Mouse (Mus musculus): ENCODE measurements around the gene Tmem125. TPM values are rescaled to one million over a fixed set of nuclear protein-coding genes. Genes with fewer than 3 reads are reported as not detected.
"Not testable (repeated sequence)": the region's sequence is repeated elsewhere in the genome, so short reads cannot be mapped to it uniquely, and the experiment has no call there.

Gene Tmem125
- polyA plus RNA-seq, 1 experiment = not detected

- TF ChIP-seq CTCF (IDR thresholded peaks at IDR 0.05; ENCODE audit: control insufficient read depth, insufficient read depth, insufficient read length) = no peak
- TF ChIP-seq MYOD1 (IDR thresholded peaks at IDR 0.05; ENCODE audit: control insufficient read depth, insufficient read length, low read depth) = no peak
- TF ChIP-seq MYOG (IDR thresholded peaks at IDR 0.05; ENCODE audit: control insufficient read depth, extremely low read depth, insufficient read length) = no peak
- TF ChIP-seq USF1 (IDR thresholded peaks at IDR 0.05; ENCODE audit: low read depth) = no peak
- TF ChIP-seq MAX (IDR thresholded peaks at IDR 0.05) = no peak
- no peak for TF ChIP-seq FOSL1 (IDR thresholded peaks at IDR 0.05; ENCODE audit: insufficient read depth, low read length, poor library complexity, severe bottlenecking)
- no peak for TF ChIP-seq CEBPB (IDR thresholded peaks at IDR 0.05; ENCODE audit: low read depth)
- Histone ChIP-seq H3K27me3 (ENCODE audit: control insufficient read depth, insufficient read depth, insufficient read length) (peaks cover 42% of the 10 kb centered on the region), H3K36me3 (ENCODE audit: control insufficient read depth, insufficient read depth) (no peaks in the 10 kb centered on the region)
Measured at GRCm38 (mm10) chr4:118564062-118564925, 20.4 kb upstream of the Tmem125 start.

GRCm38 (mm10) chr4:118553039-118553649 lies 9.3 kb upstream of the Tmem125 start:
- Histone ChIP-seq H3K27me3 (ENCODE audit: control insufficient read depth, insufficient read depth, insufficient read length) (peaks cover 21% of the 10 kb centered on the region), H3K36me3 (ENCODE audit: control insufficient read depth, insufficient read depth) (no peaks in the 10 kb centered on the region), H3K79me3 (ENCODE audit: low read depth) (no peaks in the 10 kb centered on the region), H3K79me2 (ENCODE audit: control insufficient read depth, insufficient read depth) (no peaks in the 10 kb centered on the region), H3ac (ENCODE audit: control insufficient read depth, insufficient read length, low read depth) (no peak overlapping the region), H3K4me3 (ENCODE audit: insufficient read depth, poor library complexity, severe bottlenecking) (no peak overlapping the region)
- TF ChIP-seq MYOG (IDR thresholded peaks at IDR 0.05; ENCODE audit: control insufficient read depth, extremely low read depth, insufficient read length) = no peak
- TF ChIP-seq MAX (IDR thresholded peaks at IDR 0.05) = no peak
- TF ChIP-seq MYOD1 (IDR thresholded peaks at IDR 0.05; ENCODE audit: control insufficient read depth, insufficient read length, low read depth) = no peak
- TF ChIP-seq USF1 (IDR thresholded peaks at IDR 0.05; ENCODE audit: low read depth) = no peak
- no peak for TF ChIP-seq CEBPB (IDR thresholded peaks at IDR 0.05; ENCODE audit: low read depth)
- TF ChIP-seq CTCF (IDR thresholded peaks at IDR 0.05; ENCODE audit: control insufficient read depth, insufficient read depth, insufficient read length) = no peak
- TF ChIP-seq FOSL1 (IDR thresholded peaks at IDR 0.05; ENCODE audit: insufficient read depth, low read length, poor library complexity, severe bottlenecking) = no peak

More at GRCm38 (mm10) chr4:118564062-118564925, 20.4 kb upstream of the Tmem125 start:
- Histone ChIP-seq H3K79me2 (ENCODE audit: control insufficient read depth, insufficient read depth) (no peaks in the 10 kb centered on the region), H3ac (ENCODE audit: control insufficient read depth, insufficient read length, low read depth) (no peak overlapping the region), H3K79me3 (ENCODE audit: low read depth) (no peaks in the 10 kb centered on the region), H3K4me3 (ENCODE audit: insufficient read depth, poor library complexity, severe bottlenecking) (no peak overlapping the region)

GRCm38 (mm10) chr4:118548130-118548480 lies 4.3 kb upstream of the Tmem125 start:
- H3K79me2 ChIP-seq (ENCODE audit: control insufficient read depth, insufficient read depth); H3ac ChIP-seq (ENCODE audit: control insufficient read depth, insufficient read length, low read depth); H3K79me3 ChIP-seq (ENCODE audit: low read depth); H3K36me3 ChIP-seq (ENCODE audit: control insufficient read depth, insufficient read depth): not testable (repeated sequence)
- Histone ChIP-seq H3K4me3 (ENCODE audit: insufficient read depth, poor library complexity, severe bottlenecking) (peak overlapping the region; percentile 0), H3K27me3 (ENCODE audit: control insufficient read depth, insufficient read depth, insufficient read length) (peaks cover 26% of the 10 kb centered on the region)

GRCm38 (mm10) chr4:118547424-118548129 lies 3.7 kb upstream of the Tmem125 start:
- H3K79me3 ChIP-seq (ENCODE audit: low read depth); H3K36me3 ChIP-seq (ENCODE audit: control insufficient read depth, insufficient read depth); H3ac ChIP-seq (ENCODE audit: control insufficient read depth, insufficient read length, low read depth); H3K79me2 ChIP-seq (ENCODE audit: control insufficient read depth, insufficient read depth): not testable (repeated sequence)
- Histone ChIP-seq H3K4me3 (ENCODE audit: insufficient read depth, poor library complexity, severe bottlenecking) (peak overlapping the region; percentile 0), H3K27me3 (ENCODE audit: control insufficient read depth, insufficient read depth, insufficient read length) (peaks cover 30% of the 10 kb centered on the region)

- Histone ChIP-seq H3K36me3 (ENCODE audit: control insufficient read depth, insufficient read depth) (no peaks in the 10 kb centered on the region), H3K27me3 (ENCODE audit: control insufficient read depth, insufficient read depth, insufficient read length) (peaks cover 40% of the 10 kb centered on the region), H3K4me3 (ENCODE audit: insufficient read depth, poor library complexity, severe bottlenecking) (no peak overlapping the region), H3K79me2 (ENCODE audit: control insufficient read depth, insufficient read depth) (no peaks in the 10 kb centered on the region), H3ac (ENCODE audit: control insufficient read depth, insufficient read length, low read depth) (no peak overlapping the region), H3K79me3 (ENCODE audit: low read depth) (no peaks in the 10 kb centered on the region)
- no peak for TF ChIP-seq MAX (IDR thresholded peaks at IDR 0.05)
- TF ChIP-seq MYOD1 (IDR thresholded peaks at IDR 0.05; ENCODE audit: control insufficient read depth, insufficient read length, low read depth) = no peak
- TF ChIP-seq MYOG (IDR thresholded peaks at IDR 0.05; ENCODE audit: control insufficient read depth, extremely low read depth, insufficient read length) = no peak
- no peak for TF ChIP-seq USF1 (IDR thresholded peaks at IDR 0.05; ENCODE audit: low read depth)
- TF ChIP-seq CTCF (IDR thresholded peaks at IDR 0.05; ENCODE audit: control insufficient read depth, insufficient read depth, insufficient read length) = no peak
- TF ChIP-seq CEBPB (IDR thresholded peaks at IDR 0.05; ENCODE audit: low read depth) = no peak
- no peak for TF ChIP-seq FOSL1 (IDR thresholded peaks at IDR 0.05; ENCODE audit: insufficient read depth, low read length, poor library complexity, severe bottlenecking)
Measured at GRCm38 (mm10) chr4:118544441-118545127, 740 bp upstream of the Tmem125 start.

Measured in C2C12 (cell line).